Mouse (Mus musculus) ZHBTc4 (cell line): Measurements from ENCODE around the gene Smco1.
"Not testable (repeated sequence)": the region's sequence is repeated elsewhere in the genome, so short reads cannot be mapped to it uniquely, and the experiment has no call there.

Source experiments
- DNase-seq: peaks from one replicate; pipeline ENCODE4 v3.0.0-alpha.2; 2011; ENCODE audit warnings: low read depth, low spot score

Smco1 gene

DNA sequence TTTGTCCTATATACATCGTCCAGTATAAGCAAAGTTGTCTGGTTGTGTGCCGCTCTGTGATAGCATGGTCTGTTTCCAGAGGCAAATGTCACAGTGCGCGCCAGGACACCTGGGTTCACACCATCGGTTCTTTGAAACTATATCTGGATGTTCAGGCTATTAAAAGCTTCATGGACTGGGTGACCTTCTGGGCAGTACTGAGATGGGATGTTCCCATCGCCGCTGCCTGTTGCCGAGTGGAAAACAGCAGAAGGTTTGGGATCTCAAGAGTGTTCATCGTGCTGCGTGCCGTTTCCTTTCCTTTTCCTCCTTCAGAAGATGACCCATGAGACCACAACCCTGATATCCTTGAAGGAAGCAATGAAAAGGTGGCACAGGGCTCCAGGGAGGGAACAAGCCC lies at the start of gene Smco1:
Gene Smco1 (plus strand): TSS at position 178 of the 400 bp plus-strand sequence.
- DNase-seq, result no peak

DNA sequence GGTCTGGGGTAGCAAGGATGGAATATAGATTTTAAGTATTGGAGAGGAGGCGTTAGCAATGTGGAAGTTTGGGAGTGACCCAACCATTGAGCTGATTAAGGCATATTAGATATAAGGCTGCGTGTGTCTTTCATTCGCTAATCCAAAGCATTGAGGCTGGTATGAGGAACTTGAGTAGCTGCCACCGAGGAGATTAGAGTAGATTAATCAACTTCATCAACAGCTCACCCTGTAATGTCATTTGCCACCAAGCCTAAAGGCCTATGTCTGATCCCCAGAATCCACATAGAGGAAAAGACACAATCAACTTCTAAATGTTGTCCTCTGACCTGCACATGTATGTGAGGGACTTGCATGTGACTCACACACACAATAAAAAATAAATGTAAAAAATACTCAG lies 49.5 kb upstream of the Smco1 start:
- no peak for DNase-seq

DNA sequence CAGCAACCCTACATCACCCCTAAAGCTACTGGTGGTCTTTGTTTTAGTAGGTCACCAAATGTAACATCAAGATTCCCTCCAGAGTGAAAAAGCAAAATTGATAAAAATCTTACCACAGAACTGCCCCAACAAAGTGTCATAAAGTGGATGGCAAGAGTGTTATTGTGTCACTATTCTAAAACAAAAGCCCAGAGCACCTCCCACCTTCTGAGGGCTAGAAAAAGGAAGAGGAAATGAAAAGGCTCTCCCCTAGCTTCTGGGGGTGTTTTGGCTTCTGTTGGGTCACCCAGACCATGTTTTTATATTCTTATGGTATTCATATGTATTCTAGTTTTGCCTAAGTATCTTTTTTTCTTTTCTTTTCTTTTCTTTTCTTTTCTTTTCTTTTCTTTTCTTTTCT lies 48.9 kb upstream of the Smco1 start:
- no peak for DNase-seq

DNA sequence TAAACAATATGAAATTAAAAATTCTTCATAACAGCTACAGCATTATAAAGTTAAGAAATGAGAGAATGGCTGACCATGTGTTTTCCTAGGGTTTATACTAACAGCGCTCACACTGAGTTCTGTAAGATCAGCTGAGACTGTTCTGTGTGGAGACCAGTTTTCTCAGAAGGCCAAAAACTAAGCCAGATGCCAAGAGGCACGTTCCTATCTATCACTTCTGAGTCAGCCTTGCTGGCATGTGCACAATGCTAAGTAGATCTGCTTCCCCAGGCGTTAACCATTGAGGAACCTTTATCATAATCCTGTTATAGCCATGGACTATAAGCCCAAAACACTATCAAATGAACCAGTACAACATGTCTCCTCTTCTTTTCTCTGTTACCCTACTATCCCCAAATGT lies 39.2 kb upstream of the Smco1 start:
- not testable (repeated sequence) for DNase-seq

DNA sequence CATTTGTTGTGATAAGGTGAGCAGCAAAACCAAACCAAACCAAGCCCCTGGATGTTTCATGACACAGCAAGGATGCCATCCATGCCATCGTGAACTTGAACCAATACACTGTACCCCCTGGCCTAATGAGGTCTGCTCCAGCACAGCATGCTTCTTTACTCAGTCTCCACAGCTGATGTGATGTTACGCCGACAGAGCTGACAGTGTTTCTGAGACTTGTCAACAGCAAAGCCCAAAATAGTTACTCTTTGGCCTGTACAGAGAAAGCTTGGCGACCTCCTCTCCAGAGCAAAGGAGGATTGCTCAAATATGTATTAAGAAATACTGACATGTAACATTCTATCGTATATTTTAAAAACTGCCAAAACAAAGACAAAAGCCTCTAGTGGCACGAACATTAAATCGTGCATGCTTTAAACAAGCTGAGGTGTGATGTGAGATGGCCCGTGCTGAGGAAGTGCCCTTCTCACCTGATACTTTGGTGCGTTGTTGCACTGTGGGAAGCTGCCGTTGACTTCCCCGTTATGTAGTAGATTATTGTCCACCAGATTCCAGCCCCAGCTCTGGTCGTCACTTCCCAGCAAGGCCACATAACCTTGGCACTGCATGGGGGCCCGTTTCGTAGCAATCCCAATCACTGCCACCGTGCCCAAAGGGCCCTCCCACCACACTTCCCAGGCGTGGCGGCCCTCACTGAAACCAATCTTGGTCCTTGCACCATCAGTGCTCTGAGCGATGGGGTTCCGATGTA lies 33.2 kb upstream of the Smco1 start:
- no peak for DNase-seq

DNA sequence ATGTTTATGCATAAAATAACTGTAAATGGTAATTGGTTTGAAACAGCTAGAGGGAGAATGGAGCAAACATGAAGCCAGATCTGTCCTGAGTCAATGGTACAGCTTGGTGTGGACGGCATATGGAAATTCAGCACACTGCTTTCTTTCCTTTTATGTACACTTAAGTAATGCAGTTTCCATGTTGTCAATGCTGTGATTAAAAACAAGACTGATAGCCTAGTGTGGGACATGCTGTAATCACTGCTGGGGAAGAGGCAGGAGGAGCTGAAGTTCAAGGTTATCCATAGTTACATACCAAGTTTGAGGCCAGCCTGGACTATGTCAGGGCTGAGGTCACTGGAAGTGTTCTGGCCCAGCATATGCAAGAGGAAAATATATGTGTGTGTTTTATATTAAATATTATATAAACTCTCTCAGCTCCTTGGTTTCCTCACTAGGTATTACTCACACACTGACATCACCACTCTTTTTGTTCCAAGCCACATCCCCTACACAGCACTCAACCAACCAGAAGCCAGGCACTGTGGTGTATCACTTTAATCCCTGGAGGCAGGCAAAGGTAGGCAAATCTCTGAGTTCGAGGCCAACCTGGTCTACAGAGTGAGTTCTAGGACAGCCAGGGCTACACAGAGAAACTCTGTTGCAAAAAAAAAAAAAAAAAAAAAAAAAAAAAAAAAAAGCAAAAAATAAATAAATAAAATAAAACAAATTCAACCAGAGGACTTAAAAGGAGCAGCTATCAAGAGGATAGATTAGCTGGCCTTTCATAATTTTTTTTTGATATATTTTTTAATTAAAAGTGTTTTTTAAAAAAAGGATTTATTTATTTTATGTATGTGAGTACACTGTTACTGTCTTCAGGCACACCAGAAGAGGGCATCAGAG lies 31.6 kb upstream of the Smco1 start:
- no peak for DNase-seq

DNA sequence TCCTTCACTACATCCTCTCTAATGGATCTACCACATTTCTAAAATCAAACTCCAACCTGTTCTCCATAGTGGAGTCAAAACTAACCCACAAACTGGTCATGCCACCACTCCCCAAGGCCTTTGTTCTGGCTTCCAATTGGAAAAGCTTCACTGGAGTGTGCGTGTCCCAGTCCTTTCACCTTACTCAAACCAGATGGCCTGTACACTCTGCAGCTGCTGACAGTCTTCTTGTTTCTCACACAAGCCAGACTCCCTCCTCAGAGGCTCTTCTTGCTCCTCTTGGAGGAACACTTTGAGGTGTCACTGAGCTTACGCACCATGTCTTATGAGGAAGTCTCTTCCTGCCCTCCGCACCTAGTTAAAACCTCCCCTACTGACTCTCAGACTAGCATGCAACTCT lies 27.4 kb upstream of the Smco1 start:
- no peak for DNase-seq

DNA sequence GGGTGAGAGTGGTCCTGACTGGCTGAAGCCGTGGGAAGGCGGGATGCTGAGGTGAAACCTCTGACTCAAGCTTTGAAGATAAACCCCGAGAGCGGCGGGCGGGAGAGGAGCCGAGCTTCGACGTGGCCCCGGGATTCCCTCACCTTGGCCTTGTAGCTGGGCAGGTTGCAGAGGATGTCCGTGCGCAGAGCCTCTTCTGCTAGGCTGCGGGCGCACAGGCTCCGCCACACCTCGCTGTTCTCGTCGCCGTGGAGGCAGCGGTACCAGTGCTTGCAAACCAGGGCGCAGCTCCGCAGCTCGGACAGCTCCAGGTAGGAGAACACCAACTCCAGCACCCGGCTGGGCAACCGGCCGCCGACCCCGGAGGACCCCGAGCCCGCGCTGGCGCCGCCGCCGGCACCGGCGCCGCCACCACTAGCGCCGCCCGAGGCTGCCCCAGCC lies 24.9 kb upstream of the Smco1 start:
- peak; percentile 84 for DNase-seq

DNA sequence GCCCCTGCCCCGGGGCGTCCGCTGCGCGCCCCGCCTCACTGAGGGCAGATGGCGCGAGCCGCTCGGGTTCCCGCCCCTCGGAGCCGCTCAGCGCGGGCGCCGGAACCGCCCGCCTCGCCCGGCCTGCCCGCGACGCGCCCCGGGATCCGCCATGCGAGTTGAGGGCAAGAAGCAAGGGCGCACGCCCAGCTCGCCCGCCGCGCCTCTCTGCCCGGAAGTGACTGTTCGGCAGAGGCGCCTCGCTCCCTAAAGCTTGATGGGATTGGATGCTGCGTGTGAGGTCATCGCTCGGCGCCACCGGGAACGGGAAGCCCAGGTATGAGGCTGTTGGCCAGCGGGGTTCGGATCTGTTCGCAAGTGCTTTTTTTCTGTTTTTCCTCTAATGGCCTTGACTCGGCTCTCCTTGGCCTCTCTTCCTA lies 24.3 kb upstream of the Smco1 start, which contains the start of the genes Fbxo45 and Wdr53:
Gene Fbxo45 (minus strand): TSS at position 207 of the 419 bp plus-strand sequence.
Gene Wdr53 (plus strand): TSS at position 276 of the 419 bp plus-strand sequence.
- peak; percentile 98 for DNase-seq

DNA sequence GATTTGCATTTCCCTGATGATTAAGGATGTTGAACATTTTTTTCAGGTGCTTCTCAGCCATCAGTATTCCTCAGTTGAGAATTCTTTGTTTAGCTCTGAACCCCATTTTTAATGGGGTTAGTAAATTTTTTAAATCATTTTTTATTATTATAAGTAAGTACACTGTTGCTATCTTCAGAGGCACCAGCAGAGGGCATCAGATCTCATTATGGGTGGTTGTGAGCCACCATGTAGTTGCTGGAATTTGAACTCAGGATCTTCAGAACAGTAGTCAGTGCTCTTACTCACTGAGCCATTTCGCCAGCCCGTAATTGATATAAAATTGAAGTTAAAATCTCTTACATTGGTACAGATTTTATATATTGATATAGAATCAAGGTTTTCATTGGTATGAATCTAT lies 7.0 kb upstream of the Smco1 start:
- DNase-seq, result peak; percentile 51

DNA sequence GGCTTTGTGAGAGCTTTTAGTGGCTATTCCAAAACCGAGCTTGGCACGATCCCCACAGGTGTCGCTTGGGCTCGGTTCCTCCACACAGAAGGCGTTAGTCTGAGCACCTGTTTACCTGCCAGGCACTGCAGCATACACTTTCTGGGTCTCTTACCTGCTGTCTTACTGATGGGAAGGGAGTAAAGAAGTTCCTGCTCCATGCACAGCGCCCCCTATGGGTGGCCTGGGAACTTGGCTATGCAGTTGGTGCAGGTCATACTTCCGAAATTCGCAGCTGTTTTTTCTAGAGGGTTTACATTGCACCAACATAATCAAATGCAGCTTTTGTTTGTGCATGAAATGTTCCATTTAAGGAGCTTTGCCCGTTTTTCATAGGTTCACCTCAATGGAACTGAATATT lies 2.1 kb downstream of the Smco1 start:
- peak; percentile 83 for DNase-seq

DNA sequence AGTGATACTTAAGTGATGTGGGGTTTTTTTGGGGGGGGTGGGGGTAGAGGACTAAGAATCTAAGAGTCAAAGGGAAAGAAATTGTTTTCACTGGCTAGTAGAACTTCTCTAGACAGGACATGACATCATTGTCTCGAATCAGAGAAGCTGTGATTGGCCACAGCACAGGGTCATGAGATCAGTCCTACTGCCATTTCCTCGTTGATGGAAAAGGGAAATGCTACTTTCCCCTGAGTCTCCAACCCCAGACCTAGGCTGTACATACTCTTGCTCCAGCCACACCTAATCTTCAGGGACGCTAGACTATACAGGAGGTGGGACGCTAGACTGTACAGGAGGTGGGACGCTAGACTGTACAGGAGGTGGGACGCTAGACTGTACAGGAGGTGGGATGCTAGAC lies 3.8 kb downstream of the Smco1 start:
- peak; percentile 29 for DNase-seq

DNA sequence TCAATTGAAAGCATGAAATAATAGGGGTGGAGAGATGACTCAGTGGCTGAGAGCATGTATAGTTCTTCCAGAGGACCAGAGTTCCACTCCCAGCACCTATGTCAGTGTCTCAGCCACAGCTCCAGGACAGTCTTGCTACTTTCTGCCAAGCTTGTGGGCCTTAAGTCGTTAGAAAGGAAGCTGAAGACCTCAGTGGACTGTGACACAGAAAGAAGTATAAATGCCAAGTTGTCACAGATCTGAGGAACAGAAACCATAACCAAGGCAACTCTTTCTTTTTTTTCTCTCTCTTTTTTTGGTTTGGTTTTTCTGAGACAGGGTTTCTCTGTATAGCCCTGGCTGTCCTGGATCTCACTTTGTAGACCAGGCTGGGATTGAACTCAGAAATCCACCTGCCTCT lies 4.6 kb downstream of the Smco1 start:
- no peak for DNase-seq

DNA sequence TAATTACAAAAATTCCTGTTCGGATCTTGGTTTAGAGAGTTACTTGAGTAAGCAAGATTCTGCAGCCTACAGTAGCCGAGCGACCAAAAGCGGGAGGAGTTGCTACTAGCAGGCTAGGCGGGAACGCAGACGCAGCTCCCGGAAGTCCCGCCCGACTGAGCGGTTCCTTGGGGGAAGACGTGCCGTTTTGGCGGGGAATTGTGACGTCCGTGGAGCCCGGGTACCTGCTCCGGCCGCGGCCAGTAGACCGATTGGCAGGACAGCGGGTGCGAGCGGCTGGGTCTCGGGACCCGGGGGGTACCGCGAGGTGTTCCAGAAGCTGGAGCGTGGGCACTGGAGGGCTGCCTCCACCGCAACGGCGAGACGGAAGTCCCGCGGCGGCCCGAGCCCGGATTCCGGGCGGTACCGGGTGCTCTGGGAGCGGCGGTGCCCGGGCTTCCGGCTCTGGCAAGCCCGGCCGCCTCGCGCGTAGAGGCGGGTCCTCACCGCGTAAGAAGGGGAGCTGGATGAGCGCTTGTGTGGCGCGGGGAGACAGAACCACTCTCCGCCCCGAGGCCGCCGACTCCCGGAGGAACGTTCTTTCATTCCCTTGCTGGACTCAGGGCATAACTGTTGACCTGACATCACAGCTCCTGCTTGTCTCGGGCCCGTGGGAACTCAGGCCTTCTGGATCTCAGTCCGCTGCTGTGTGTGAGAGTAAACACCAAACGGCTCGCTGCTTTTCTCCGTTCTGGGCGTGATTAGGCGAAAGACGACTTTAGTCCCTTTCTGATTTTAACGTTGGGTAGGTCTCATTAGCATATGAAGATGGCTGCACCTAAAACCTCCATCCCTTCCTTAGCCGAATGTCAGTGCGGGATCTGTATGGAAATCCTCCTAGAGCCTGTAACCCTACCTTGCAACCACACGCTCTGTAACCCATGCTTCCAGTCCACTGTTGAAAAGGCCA lies 6.3 kb downstream of the Smco1 start, which contains the start of gene Rnf168:
Gene Rnf168 (plus strand): TSS at position 152 of the 949 bp plus-strand sequence.
- peak; percentile 93 for DNase-seq

DNA sequence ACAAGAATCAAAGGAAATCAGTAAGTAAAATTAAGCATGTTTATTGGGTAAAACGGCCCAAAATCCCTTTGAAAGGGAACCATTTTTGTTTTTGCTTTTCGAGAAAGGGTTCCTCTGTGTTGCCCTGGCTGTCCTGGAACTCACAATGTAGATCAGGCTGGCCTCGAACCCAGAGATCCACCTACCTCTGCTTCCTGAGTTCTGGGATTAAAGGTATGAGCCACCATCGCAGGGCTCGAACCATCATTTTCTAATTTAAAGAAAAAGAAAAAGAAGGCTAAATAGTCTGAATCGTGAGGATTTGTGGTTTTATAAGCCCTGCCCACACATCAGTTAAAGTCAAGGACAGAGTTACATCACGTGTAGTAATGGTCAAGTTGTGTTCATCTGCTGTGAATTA lies 7.1 kb downstream of the Smco1 start:
- DNase-seq, result no peak

DNA sequence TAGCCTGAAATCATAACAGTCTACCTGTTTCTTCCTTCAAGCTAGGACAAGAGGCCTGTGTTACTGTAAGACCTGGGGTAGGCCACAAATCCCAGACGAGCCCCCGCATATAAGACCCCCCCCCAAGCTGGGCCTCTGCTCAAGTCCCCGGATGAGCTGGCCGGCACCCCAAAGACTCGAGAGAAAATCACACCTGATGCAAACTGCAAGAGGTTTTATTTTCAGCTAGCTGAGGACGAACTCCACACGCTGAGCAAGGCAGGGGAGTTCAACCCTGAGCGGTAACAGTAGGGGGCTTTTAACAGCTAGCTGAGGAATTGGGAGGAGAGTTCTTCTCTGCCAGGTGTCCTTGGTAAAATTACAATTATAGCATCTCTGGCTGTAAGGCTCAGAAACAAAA lies 8.9 kb downstream of the Smco1 start:
- peak; percentile 56 for DNase-seq

DNA sequence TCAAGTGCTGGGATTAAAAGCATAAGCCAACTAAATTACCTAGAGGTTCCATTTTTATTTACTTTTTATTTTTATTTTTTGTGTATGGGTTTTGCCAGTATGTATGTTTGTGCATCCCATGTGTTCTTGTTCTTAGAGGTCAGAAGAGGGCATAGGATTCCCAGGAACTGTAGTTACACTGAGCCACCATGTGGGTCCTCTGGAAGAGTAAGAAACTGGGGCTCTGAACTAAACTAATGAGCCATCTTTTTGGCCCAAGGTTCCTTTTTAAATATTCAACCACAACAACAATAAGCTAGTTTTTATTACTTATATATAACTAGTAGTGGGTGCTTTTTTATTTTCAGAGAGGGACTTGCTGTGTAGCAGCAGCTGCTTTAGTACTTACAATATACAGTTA lies 11.3 kb downstream of the Smco1 start:
- DNase-seq, result peak; percentile 24

DNA sequence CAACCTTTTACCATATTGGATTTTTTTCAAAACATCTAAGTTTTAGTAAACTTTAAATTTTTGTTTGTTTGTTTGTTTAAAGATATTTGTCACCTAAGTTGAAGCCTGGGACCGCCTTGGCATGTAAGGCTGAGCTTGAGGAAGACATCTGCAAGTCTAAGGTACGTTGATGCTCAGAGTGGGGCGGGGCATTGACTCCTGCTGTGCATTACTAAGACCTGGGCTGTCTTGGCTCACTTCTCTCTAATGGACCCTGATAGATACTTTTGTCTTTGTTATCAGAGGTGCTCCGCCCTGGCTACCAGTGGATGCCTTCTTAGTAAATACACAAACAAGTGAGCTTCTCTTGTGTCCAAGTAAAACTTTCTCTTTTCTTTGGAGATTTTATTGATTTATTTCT lies 20.6 kb downstream of the Smco1 start:
- DNase-seq, result peak; percentile 92

DNA sequence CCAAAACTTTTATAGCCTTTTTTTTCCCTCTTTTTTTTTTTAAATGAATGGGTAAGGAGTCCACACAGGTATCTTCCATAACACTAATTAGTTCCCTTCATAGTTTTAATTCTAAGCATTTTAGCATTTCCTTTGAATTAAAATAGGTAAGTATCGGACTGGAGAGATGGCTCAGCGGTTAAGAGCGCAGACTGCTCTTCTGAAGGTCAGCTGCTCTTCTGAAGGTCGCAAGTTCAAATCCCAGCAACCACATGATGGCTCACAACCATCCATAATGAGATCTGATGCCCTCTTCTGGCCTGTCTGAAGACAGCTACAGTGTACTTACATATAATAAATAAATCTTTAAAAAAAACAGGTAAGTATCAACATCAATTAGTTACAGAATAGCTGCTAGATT lies 28.3 kb downstream of the Smco1 start:
- peak; percentile 35 for DNase-seq

DNA sequence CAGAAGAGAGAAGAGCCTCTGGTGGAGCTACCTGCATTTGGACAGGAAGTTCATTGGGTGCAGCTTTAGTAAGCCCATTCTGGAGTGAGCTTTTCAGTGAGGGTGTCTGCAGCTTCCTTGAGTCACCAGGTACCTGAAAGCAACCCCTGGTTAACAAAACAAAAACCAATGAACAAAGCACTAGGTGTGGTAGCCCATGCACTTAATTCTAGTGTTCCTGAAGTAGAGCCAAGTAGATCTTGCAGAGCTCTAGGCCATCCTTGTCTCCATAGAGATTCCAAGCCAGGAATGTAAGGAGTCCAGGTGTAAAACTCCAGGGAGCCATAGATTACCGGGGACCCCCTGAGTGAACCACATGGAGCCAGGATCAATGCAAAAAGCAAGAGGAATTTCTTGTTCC lies 31.8 kb downstream of the Smco1 start:
- DNase-seq, result peak; percentile 84

DNA sequence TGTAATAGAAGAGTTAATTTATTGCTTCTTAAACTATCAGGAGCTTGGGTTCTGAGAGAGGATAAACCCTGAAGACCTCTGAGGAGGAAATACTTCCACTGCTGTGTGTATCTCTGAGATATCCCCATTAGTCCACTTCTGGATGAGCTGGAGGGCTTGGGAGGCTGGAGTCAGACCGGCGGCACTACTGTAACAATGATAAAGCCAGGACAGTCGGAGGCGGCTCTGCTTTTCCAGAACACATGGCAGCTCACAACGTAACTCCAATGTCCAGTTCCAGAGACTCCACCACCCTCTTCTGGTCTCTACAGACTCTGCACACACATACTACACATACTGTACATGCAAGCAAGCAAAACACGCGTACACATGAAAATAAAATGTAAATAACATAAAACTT lies 32.6 kb downstream of the Smco1 start:
- no peak for DNase-seq
